Mouse (Mus musculus): Measurements from ENCODE around the gene Gsto2. TPM values are rescaled to one million over a fixed set of nuclear protein-coding genes. Genes with fewer than 3 reads are reported as not detected.

The Gsto2 gene
- polyA plus RNA-seq, 1 experiment from 2014 or later = 1.4 TPM

- Histone ChIP-seq H3K4me1 (ENCODE audit: control insufficient read depth, insufficient read depth, low read length) (0 out of 2 replicates have a peak, but pooled peaks cover 2% of the 10 kb centered on the region), H3K4me2 (no peak overlapping the region), H3K27me3 (ENCODE audit: control insufficient read depth, insufficient read depth, low read length) (no peaks in the 10 kb centered on the region), H3K9ac (ENCODE audit: low read length) (no peak overlapping the region), H3K9me3 (ENCODE audit: control insufficient read depth, low read length) (no peaks in the 10 kb centered on the region), H3K27ac (ENCODE audit: low read depth, low read length) (no peak overlapping the region), H3K36me3 (ENCODE audit: control insufficient read depth, insufficient read depth, low read length) (0 out of 2 replicates have a peak, but pooled peaks cover 6% of the 10 kb centered on the region), H3K4me3 (ENCODE audit: low read depth, low read length) (no peak overlapping the region)
- DNase-seq (ENCODE audit: low spot score, missing footprints) = peak; percentile 12
- WGBS = 90% methylated on average over 10 of the region's 10 CpGs
- no peak for ATAC-seq (ENCODE audit: low FRiP score)
These were observed 35.2 kb downstream of the Gsto2 start for GRCm38 (mm10) chr19:47900558-47900957.

- no peak overlapping the region for H3K4me2 ChIP-seq
- no peaks in the 10 kb centered on the region for H3K9me3 ChIP-seq (ENCODE audit: control insufficient read depth, low read length)
- no peaks in the 10 kb centered on the region for H3K27me3 ChIP-seq (ENCODE audit: control insufficient read depth, insufficient read depth, low read length)
- 0 out of 2 replicates have a peak, but pooled peaks cover under 1% of the 10 kb centered on the region for H3K36me3 ChIP-seq (ENCODE audit: control insufficient read depth, insufficient read depth, low read length)
- 0 out of 2 replicates have a peak, but pooled peaks cover 2% of the 10 kb centered on the region for H3K4me1 ChIP-seq (ENCODE audit: control insufficient read depth, insufficient read depth, low read length)
- H3K4me3 ChIP-seq (ENCODE audit: low read depth, low read length) = no peak overlapping the region
- no peak overlapping the region for H3K9ac ChIP-seq (ENCODE audit: low read length)
- H3K27ac ChIP-seq (ENCODE audit: low read depth, low read length) = no peak overlapping the region
- ATAC-seq (ENCODE audit: low FRiP score) = no peak
- 77% methylated on average over 13 of the region's 13 CpGs for WGBS
- peak; percentile 81 for DNase-seq (ENCODE audit: low spot score, missing footprints)
These were observed 37.2 kb downstream of the Gsto2 start for GRCm38 (mm10) chr19:47902316-47903201.

- Histone ChIP-seq H3K4me2 (no peak overlapping the region), H3K36me3 (ENCODE audit: control insufficient read depth, insufficient read depth, low read length) (no peaks in the 10 kb centered on the region), H3K27me3 (ENCODE audit: control insufficient read depth, insufficient read depth, low read length) (no peaks in the 10 kb centered on the region), H3K27ac (ENCODE audit: low read depth, low read length) (no peak overlapping the region), H3K9me3 (ENCODE audit: control insufficient read depth, low read length) (no peaks in the 10 kb centered on the region), H3K4me1 (ENCODE audit: control insufficient read depth, insufficient read depth, low read length) (peaks cover 5% of the 10 kb centered on the region), H3K9ac (ENCODE audit: low read length) (no peak overlapping the region), H3K4me3 (ENCODE audit: low read depth, low read length) (no peak overlapping the region)
- 54% methylated on average over 4 of the region's 4 CpGs for WGBS
- peak; percentile 83 for DNase-seq (ENCODE audit: low spot score, missing footprints)
- ATAC-seq (ENCODE audit: low FRiP score) = no peak
These were observed 38.3 kb downstream of the Gsto2 start for GRCm38 (mm10) chr19:47903679-47904078.

- H3K4me1 ChIP-seq (ENCODE audit: control insufficient read depth, insufficient read depth, low read length) = peaks cover 16% of the 10 kb centered on the region
- ATAC-seq (ENCODE audit: low FRiP score) = no peak
- H3K9me3 ChIP-seq (ENCODE audit: control insufficient read depth, low read length) = no peaks in the 10 kb centered on the region
- H3K27me3 ChIP-seq (ENCODE audit: control insufficient read depth, insufficient read depth, low read length) = no peaks in the 10 kb centered on the region
- WGBS = 93% methylated on average over 4 of the region's 4 CpGs
- H3K9ac ChIP-seq (ENCODE audit: low read length) = no peak overlapping the region
- DNase-seq (ENCODE audit: low spot score, missing footprints) = no peak
- H3K27ac ChIP-seq (ENCODE audit: low read depth, low read length) = no peak overlapping the region
- H3K36me3 ChIP-seq (ENCODE audit: control insufficient read depth, insufficient read depth, low read length) = no peaks in the 10 kb centered on the region
- no peak overlapping the region for H3K4me2 ChIP-seq
- no peak overlapping the region for H3K4me3 ChIP-seq (ENCODE audit: low read depth, low read length)
These were observed 39.7 kb downstream of the Gsto2 start for GRCm38 (mm10) chr19:47905081-47905480.

GRCm38 (mm10) chr19:47905603-47906002 lies 40.3 kb downstream of the Gsto2 start:
- Histone ChIP-seq H3K4me2 (no peak overlapping the region), H3K27me3 (ENCODE audit: control insufficient read depth, insufficient read depth, low read length) (no peaks in the 10 kb centered on the region), H3K27ac (ENCODE audit: low read depth, low read length) (no peak overlapping the region), H3K9me3 (ENCODE audit: control insufficient read depth, low read length) (no peaks in the 10 kb centered on the region), H3K4me1 (ENCODE audit: control insufficient read depth, insufficient read depth, low read length) (peaks cover 16% of the 10 kb centered on the region), H3K36me3 (ENCODE audit: control insufficient read depth, insufficient read depth, low read length) (no peaks in the 10 kb centered on the region), H3K9ac (ENCODE audit: low read length) (no peak overlapping the region), H3K4me3 (ENCODE audit: low read depth, low read length) (no peak overlapping the region)
- peak; percentile 67 for DNase-seq (ENCODE audit: low spot score, missing footprints)
- WGBS = 93% methylated on average over 5 of the region's 5 CpGs
- ATAC-seq (ENCODE audit: low FRiP score) = no peak

GRCm38 (mm10) chr19:47907596-47907995 lies 42.3 kb downstream of the Gsto2 start:
- H3K27me3 ChIP-seq (ENCODE audit: control insufficient read depth, insufficient read depth, low read length) = no peaks in the 10 kb centered on the region
- no peaks in the 10 kb centered on the region for H3K9me3 ChIP-seq (ENCODE audit: control insufficient read depth, low read length)
- no peak overlapping the region for H3K4me3 ChIP-seq (ENCODE audit: low read depth, low read length)
- ATAC-seq (ENCODE audit: low FRiP score) (no peak), DNase-seq (ENCODE audit: low spot score, missing footprints) (peak; percentile 66)
- H3K9ac ChIP-seq (ENCODE audit: low read length) = no peak overlapping the region
- no peaks in the 10 kb centered on the region for H3K36me3 ChIP-seq (ENCODE audit: control insufficient read depth, insufficient read depth, low read length)
- 89% methylated on average over 9 of the region's 9 CpGs for WGBS
- H3K4me1 ChIP-seq (ENCODE audit: control insufficient read depth, insufficient read depth, low read length) = peaks cover 16% of the 10 kb centered on the region
- no peak overlapping the region for H3K4me2 ChIP-seq
- H3K27ac ChIP-seq (ENCODE audit: low read depth, low read length) = no peak overlapping the region

GRCm38 (mm10) chr19:47908961-47909371 lies 43.6 kb downstream of the Gsto2 start:
- Histone ChIP-seq H3K4me2 (peak overlapping the region; percentile 50), H3K9ac (ENCODE audit: low read length) (peak overlapping the region; percentile 63), H3K27me3 (ENCODE audit: control insufficient read depth, insufficient read depth, low read length) (no peaks in the 10 kb centered on the region), H3K4me1 (ENCODE audit: control insufficient read depth, insufficient read depth, low read length) (peaks cover 14% of the 10 kb centered on the region), H3K27ac (ENCODE audit: low read depth, low read length) (peak overlapping the region; percentile 87), H3K9me3 (ENCODE audit: control insufficient read depth, low read length) (no peaks in the 10 kb centered on the region), H3K36me3 (ENCODE audit: control insufficient read depth, insufficient read depth, low read length) (no peaks in the 10 kb centered on the region), H3K4me3 (ENCODE audit: low read depth, low read length) (no peak overlapping the region)
- peak; percentile 63 for ATAC-seq (ENCODE audit: low FRiP score)
- DNase-seq (ENCODE audit: low spot score, missing footprints) = peak; percentile 86
- WGBS = 18% methylated on average over 6 of the region's 6 CpGs

GRCm38 (mm10) chr19:47909387-47910116 lies 44.2 kb downstream of the Gsto2 start:
- Histone ChIP-seq H3K36me3 (ENCODE audit: control insufficient read depth, insufficient read depth, low read length) (no peaks in the 10 kb centered on the region), H3K9me3 (ENCODE audit: control insufficient read depth, low read length) (no peaks in the 10 kb centered on the region), H3K27ac (ENCODE audit: low read depth, low read length) (peak overlapping the region; percentile 87), H3K27me3 (ENCODE audit: control insufficient read depth, insufficient read depth, low read length) (no peaks in the 10 kb centered on the region), H3K4me3 (ENCODE audit: low read depth, low read length) (peak overlapping the region; percentile 17), H3K4me1 (ENCODE audit: control insufficient read depth, insufficient read depth, low read length) (peaks cover 14% of the 10 kb centered on the region), H3K9ac (ENCODE audit: low read length) (peak overlapping the region; percentile 63), H3K4me2 (peak overlapping the region; percentile 50)
- whole genome bisulfite sequencing = 2% methylated on average over 10 of the region's 10 CpGs
- peak; percentile 96 for DNase-seq (ENCODE audit: low spot score, missing footprints)
- ATAC-seq (ENCODE audit: low FRiP score) = peak; percentile 89
